Mouse (Mus musculus) myocyte (in vitro differentiated cells): ENCODE data around the gene Dntt. TPM values are rescaled to one million over a fixed set of nuclear protein-coding genes. Genes with fewer than 3 reads are reported as not detected.

Experiments used
- H3K27me3 ChIP-seq: one replicate; pipeline ENCODE4 v1.6.1; 2011; ENCODE audit not compliant: control insufficient read depth, insufficient read depth, insufficient read length
- H3K36me3 ChIP-seq: one replicate; pipeline ENCODE4 v1.6.1; 2011; ENCODE audit not compliant: control insufficient read depth, insufficient read depth
- H3K4me2 ChIP-seq: one replicate; pipeline ENCODE4 v1.6.1; 2011; ENCODE audit warnings: low read depth, control low read depth
- H3K4me3 ChIP-seq: one replicate; pipeline ENCODE4 v1.5.1; 2011; ENCODE audit warnings: mild to moderate bottlenecking, control low read depth, moderate library complexity
- H3K79me2 ChIP-seq: one replicate; pipeline ENCODE4 v1.6.1; 2011; ENCODE audit not compliant: control insufficient read depth, insufficient read depth
- H3ac ChIP-seq: one replicate; pipeline ENCODE4 v1.6.1; 2011; ENCODE audit not compliant: control insufficient read depth, insufficient read length
- CEBPB ChIP-seq: IDR thresholded peaks from 2 replicates; pipeline ENCODE4 v1.6.1; 2011; ENCODE audit warnings: mild to moderate bottlenecking, moderate library complexity; ENCODE audit not compliant: poor library complexity, insufficient read depth, severe bottlenecking
- E2F4 ChIP-seq: IDR thresholded peaks from one replicate; pipeline ENCODE4 v1.6.1; 2011; ENCODE audit warnings: mild to moderate bottlenecking, control low read depth, moderate library complexity; ENCODE audit not compliant: insufficient read depth
- MAX ChIP-seq: IDR thresholded peaks from one replicate; pipeline ENCODE4 v1.6.1; 2011; ENCODE audit warnings: low read depth, mild to moderate bottlenecking, control low read depth
- MYOD1 ChIP-seq, 3 experiments: IDR thresholded peaks; one replicate each; pipeline ENCODE4 v1.6.1; 2011; ENCODE audit warnings: control low read depth in 2 of 3, low read depth in 2 of 3, mild to moderate bottlenecking in 2 of 3, moderate library complexity in 1 of 3; ENCODE audit not compliant: insufficient read length in 2 of 3, control insufficient read depth in 1 of 3
- MYOG ChIP-seq, 3 experiments: IDR thresholded peaks; one replicate each; pipeline ENCODE4 v1.6.1; 2011; ENCODE audit warnings: control low read depth in 2 of 3, low read depth in 2 of 3, mild to moderate bottlenecking in 2 of 3; ENCODE audit not compliant: insufficient read length in 2 of 3, control insufficient read depth in 1 of 3, insufficient read depth in 1 of 3
- POLR2A ChIP-seq: IDR thresholded peaks from one replicate; pipeline ENCODE4 v1.6.1; 2011; ENCODE audit warnings: low read depth, mild to moderate bottlenecking, control low read depth, moderate library complexity; ENCODE audit not compliant: insufficient read length
- POLR2AphosphoS2 ChIP-seq: IDR thresholded peaks from one replicate; pipeline ENCODE4 v1.6.1; 2011; ENCODE audit warnings: low read depth, control low read depth; ENCODE audit not compliant: insufficient read length
- REST ChIP-seq: IDR thresholded peaks from one replicate; pipeline ENCODE4 v1.6.1; 2011; ENCODE audit warnings: mild to moderate bottlenecking, control low read depth, moderate library complexity; ENCODE audit not compliant: insufficient read depth, insufficient read length
- SRF ChIP-seq: IDR thresholded peaks from one replicate; pipeline ENCODE4 v1.6.1; 2011; ENCODE audit warnings: low read depth; ENCODE audit not compliant: control insufficient read depth, insufficient read length
- TCF12 ChIP-seq: IDR thresholded peaks from one replicate; pipeline ENCODE4 v1.6.1; 2011; ENCODE audit warnings: mild to moderate bottlenecking, control low read depth; ENCODE audit not compliant: poor library complexity, insufficient read depth, severe bottlenecking
- TCF3 ChIP-seq: IDR thresholded peaks from one replicate; pipeline ENCODE4 v1.6.1; 2011; ENCODE audit warnings: low read depth, control low read depth; ENCODE audit not compliant: insufficient read length
- USF1 ChIP-seq: IDR thresholded peaks from one replicate; pipeline ENCODE4 v1.6.1; 2011; ENCODE audit warnings: low read depth, mild to moderate bottlenecking, control low read depth, moderate library complexity
- polyA plus RNA-seq: library from polyadenylated mRNA; unstranded; fragments of >200 nt; fragmentation: generic; extraction: Trizol; gene quantifications from one replicate; pipeline ENCODE4 v1.2.1, GENCODE M21; 2012; ENCODE audit warnings: missing spikeins

The Dntt gene
- polyA plus RNA-seq, 1 experiment = 0.02 TPM

DNA sequence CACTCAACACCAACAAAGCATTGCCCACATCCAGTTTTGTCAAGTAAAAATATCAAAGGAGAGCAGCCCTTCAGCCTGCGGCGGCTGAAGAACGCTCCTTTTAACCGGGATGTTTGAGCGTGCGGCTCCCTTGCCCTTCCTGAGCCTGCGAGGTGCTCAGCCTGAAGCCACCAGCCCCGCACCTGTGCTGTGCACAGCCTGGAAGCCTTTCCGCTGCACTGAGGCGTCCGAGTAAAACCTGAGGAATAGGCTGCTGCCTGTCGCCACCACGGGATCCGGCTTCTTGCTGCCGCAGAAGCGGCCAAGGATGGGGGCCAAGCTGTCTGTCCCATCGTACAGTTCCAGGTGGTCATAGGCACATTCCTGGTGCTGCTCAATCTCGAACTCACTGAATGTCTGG, 59.4 kb downstream of the Dntt start:
- Histone ChIP-seq H3K4me3 (no peak overlapping the region), H3K27me3 (peaks cover 61% of the 10 kb centered on the region), H3K4me2 (no peak overlapping the region), H3ac (no peak overlapping the region), H3K36me3 (no peaks in the 10 kb centered on the region), H3K79me2 (no peaks in the 10 kb centered on the region)
- TF ChIP-seq MYOD1 (IDR thresholded peaks at IDR 0.05; ENCODE audit: control insufficient read depth in 1 of 3, insufficient read length in 2 of 3, low read depth in 2 of 3) = no peak
- TF ChIP-seq TCF3 = no peak
- no peak for TF ChIP-seq REST
- no peak for TF ChIP-seq MAX
- TF ChIP-seq E2F4 = no peak
- no peak for TF ChIP-seq USF1
- no peak for TF ChIP-seq POLR2A
- no peak for TF ChIP-seq POLR2AphosphoS2
- no peak for TF ChIP-seq CEBPB
- no peak for TF ChIP-seq MYOG (IDR thresholded peaks at IDR 0.05; ENCODE audit: control insufficient read depth in 1 of 3, insufficient read depth in 1 of 3, insufficient read length in 2 of 3, low read depth in 2 of 3)
- no peak for TF ChIP-seq TCF12
- TF ChIP-seq SRF = no peak

GRCm38 (mm10) chr19:41089833-41090232, 60.8 kb downstream of the Dntt start:
- no peak overlapping the region for H3K4me3 ChIP-seq
- TF ChIP-seq POLR2AphosphoS2 (no peak), USF1 (no peak), POLR2A (no peak), E2F4 (no peak), MYOD1 (IDR thresholded peaks at IDR 0.05; ENCODE audit: control insufficient read depth in 1 of 3, insufficient read length in 2 of 3, low read depth in 2 of 3) (no peak), MYOG (IDR thresholded peaks at IDR 0.05; ENCODE audit: control insufficient read depth in 1 of 3, insufficient read depth in 1 of 3, insufficient read length in 2 of 3, low read depth in 2 of 3) (no peak), TCF12 (no peak), SRF (no peak), CEBPB (no peak), MAX (no peak), TCF3 (no peak), REST (no peak)
- peaks cover 47% of the 10 kb centered on the region for H3K27me3 ChIP-seq
- no peaks in the 10 kb centered on the region for H3K36me3 ChIP-seq
- no peak overlapping the region for H3K4me2 ChIP-seq
- H3ac ChIP-seq = no peak overlapping the region
- no peaks in the 10 kb centered on the region for H3K79me2 ChIP-seq

- Histone ChIP-seq H3K79me2 (no peaks in the 10 kb centered on the region), H3K4me3 (no peak overlapping the region), H3K27me3 (peaks cover 50% of the 10 kb centered on the region), H3ac (no peak overlapping the region), H3K36me3 (no peaks in the 10 kb centered on the region), H3K4me2 (no peak overlapping the region)
- no peak for TF ChIP-seq SRF
- TF ChIP-seq MYOD1 (IDR thresholded peaks at IDR 0.05; ENCODE audit: control insufficient read depth in 1 of 3, insufficient read length in 2 of 3, low read depth in 2 of 3) = no peak
- no peak for TF ChIP-seq USF1
- no peak for TF ChIP-seq POLR2AphosphoS2
- TF ChIP-seq TCF12 = no peak
- TF ChIP-seq POLR2A = no peak
- TF ChIP-seq CEBPB = no peak
- no peak for TF ChIP-seq MAX
- no peak for TF ChIP-seq MYOG (IDR thresholded peaks at IDR 0.05; ENCODE audit: control insufficient read depth in 1 of 3, insufficient read depth in 1 of 3, insufficient read length in 2 of 3, low read depth in 2 of 3)
- TF ChIP-seq TCF3 = no peak
- TF ChIP-seq REST = no peak
- TF ChIP-seq E2F4 = no peak
These were observed 62.8 kb downstream of the Dntt start for GRCm38 (mm10) chr19:41091901-41092300.

DNA sequence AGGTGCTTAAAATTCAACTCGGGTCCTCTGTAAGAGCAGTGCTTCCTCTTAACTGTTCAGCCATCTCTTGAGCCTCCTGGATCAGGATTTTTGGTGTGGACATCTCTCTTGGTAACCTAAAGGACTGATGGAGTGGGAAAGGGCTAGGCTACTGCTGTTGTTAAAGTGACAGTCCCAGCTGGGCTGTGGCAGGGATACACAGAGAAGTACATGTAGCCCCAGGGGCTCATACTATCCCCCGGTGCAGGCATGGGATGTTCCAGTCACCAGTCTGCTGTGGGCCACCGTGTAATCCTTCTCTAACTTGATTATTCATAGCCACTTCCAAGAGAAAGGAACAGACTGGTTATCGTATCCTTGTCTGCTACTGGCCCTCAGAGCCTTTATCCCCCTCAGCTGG, 68.0 kb downstream of the Dntt start:
- TF ChIP-seq MYOG (IDR thresholded peaks at IDR 0.05; ENCODE audit: control insufficient read depth in 1 of 3, insufficient read depth in 1 of 3, insufficient read length in 2 of 3, low read depth in 2 of 3) (no peak), POLR2A (no peak), TCF3 (no peak), CEBPB (no peak), POLR2AphosphoS2 (no peak), MYOD1 (IDR thresholded peaks at IDR 0.05; ENCODE audit: control insufficient read depth in 1 of 3, insufficient read length in 2 of 3, low read depth in 2 of 3) (no peak), SRF (no peak), E2F4 (no peak), MAX (no peak), USF1 (no peak), REST (no peak), TCF12 (no peak)
- H3K27me3 ChIP-seq = peaks cover 59% of the 10 kb centered on the region
- H3ac ChIP-seq = no peak overlapping the region
- H3K36me3 ChIP-seq = no peaks in the 10 kb centered on the region
- no peaks in the 10 kb centered on the region for H3K79me2 ChIP-seq
- H3K4me3 ChIP-seq = no peak overlapping the region
- no peak overlapping the region for H3K4me2 ChIP-seq

DNA sequence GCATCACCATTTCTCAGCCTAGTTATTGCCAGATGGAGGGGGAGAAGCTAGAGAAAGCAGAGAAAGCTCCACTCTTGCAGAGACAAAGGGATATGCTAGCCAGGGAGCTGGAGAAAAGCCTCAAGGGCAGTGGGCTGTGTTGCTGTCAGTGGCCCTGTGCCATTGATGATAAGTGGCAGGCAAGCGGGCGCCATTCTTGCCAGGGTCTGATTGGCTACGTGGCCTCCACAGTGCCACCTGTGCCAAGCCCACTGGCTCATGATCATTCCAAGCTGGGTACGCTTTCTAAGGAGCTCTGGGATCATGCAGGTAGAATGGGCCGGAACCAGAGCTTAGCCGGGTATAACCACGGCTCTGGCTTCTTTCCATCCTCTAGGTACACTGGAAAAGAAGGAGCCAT, 71.8 kb downstream of the Dntt start:
- TF ChIP-seq REST = no peak
- TF ChIP-seq CEBPB = no peak
- TF ChIP-seq E2F4 = no peak
- no peak for TF ChIP-seq MYOG (IDR thresholded peaks at IDR 0.05; ENCODE audit: control insufficient read depth in 1 of 3, insufficient read depth in 1 of 3, insufficient read length in 2 of 3, low read depth in 2 of 3)
- TF ChIP-seq MYOD1 (IDR thresholded peaks at IDR 0.05; ENCODE audit: control insufficient read depth in 1 of 3, insufficient read length in 2 of 3, low read depth in 2 of 3) = no peak
- TF ChIP-seq TCF12 = no peak
- no peak for TF ChIP-seq POLR2A
- no peak for TF ChIP-seq MAX
- no peak for TF ChIP-seq TCF3
- no peak for TF ChIP-seq SRF
- no peak for TF ChIP-seq USF1
- TF ChIP-seq POLR2AphosphoS2 = no peak
- Histone ChIP-seq H3K36me3 (no peaks in the 10 kb centered on the region), H3K27me3 (peaks cover 88% of the 10 kb centered on the region)

More for the DNA sequence above, 71.8 kb downstream of the Dntt start:
- H3K79me2 ChIP-seq = no peaks in the 10 kb centered on the region
- H3ac ChIP-seq = no peak overlapping the region
- no peak overlapping the region for H3K4me3 ChIP-seq
- no peak overlapping the region for H3K4me2 ChIP-seq
